Mouse (Mus musculus): Measurements from ENCODE around the gene Scn8a. TPM values are rescaled to one million over a fixed set of nuclear protein-coding genes. Genes with fewer than 3 reads are reported as not detected.
A peak's percentile ranks its signal among the peaks of the same experiment; 100 is the strongest.

The Scn8a gene
- polyA plus RNA-seq, 1 experiment from 2014 or later, result 4.9 TPM

- peak; percentile 67 for DNase-seq (ENCODE audit: low spot score)
- Histone ChIP-seq H3K9ac (ENCODE audit: low read depth, low read length) (peak overlapping the region; percentile 71), H3K4me1 (ENCODE audit: control insufficient read depth, insufficient read depth, low read length) (no peaks in the 10 kb centered on the region), H3K4me3 (ENCODE audit: low read depth, low read length) (peak overlapping the region; percentile 52), H3K36me3 (ENCODE audit: control insufficient read depth, insufficient read depth, low read length) (no peaks in the 10 kb centered on the region), H3K27me3 (replicated peaks; ENCODE audit: control insufficient read depth, insufficient read depth, low read length) (no peaks in the 10 kb centered on the region; the same call in 1 of the 2 replicates), H3K27ac (replicated peaks; ENCODE audit: low read depth, low read length) (no peak overlapping the region), H3K9me3 (ENCODE audit: control insufficient read depth, low read length) (no peaks in the 10 kb centered on the region), H3K4me2 (ENCODE audit: low read depth, low read length) (peak overlapping the region; percentile 75)
- peak; percentile 91 for ATAC-seq (ENCODE audit: low read depth)
- WGBS, result under 1% methylated on average over 44 of the region's 46 CpGs
These were observed 113.9 kb downstream of the Scn8a start for GRCm38 (mm10) chr15:100983427-100984153.

- peak; percentile 28; the same call in 1 of the 2 replicates for ATAC-seq (ENCODE audit: low read depth)
- WGBS, result 26% methylated on average over 12 of the region's 12 CpGs
- DNase-seq (ENCODE audit: low spot score), result no peak
- no peaks in the 10 kb centered on the region; the same call in 1 of the 2 replicates for H3K27me3 ChIP-seq (replicated peaks; ENCODE audit: control insufficient read depth, insufficient read depth, low read length)
- H3K36me3 ChIP-seq (ENCODE audit: control insufficient read depth, insufficient read depth, low read length), result no peaks in the 10 kb centered on the region
- peak overlapping the region; percentile 52 for H3K4me3 ChIP-seq (ENCODE audit: low read depth, low read length)
- no peaks in the 10 kb centered on the region for H3K4me1 ChIP-seq (ENCODE audit: control insufficient read depth, insufficient read depth, low read length)
- no peaks in the 10 kb centered on the region for H3K9me3 ChIP-seq (ENCODE audit: control insufficient read depth, low read length)
- peak overlapping the region; percentile 71 for H3K9ac ChIP-seq (ENCODE audit: low read depth, low read length)
- H3K27ac ChIP-seq (replicated peaks; ENCODE audit: low read depth, low read length), result no peak overlapping the region
- H3K4me2 ChIP-seq (ENCODE audit: low read depth, low read length), result peak overlapping the region; percentile 75
These were observed 114.7 kb downstream of the Scn8a start for GRCm38 (mm10) chr15:100984154-100984893.

GRCm38 (mm10) chr15:100986479-100986878 is 116.8 kb downstream of the Scn8a start:
- no peaks in the 10 kb centered on the region; the same call in 1 of the 2 replicates for H3K27me3 ChIP-seq (replicated peaks; ENCODE audit: control insufficient read depth, insufficient read depth, low read length)
- no peak overlapping the region for H3K4me3 ChIP-seq (ENCODE audit: low read depth, low read length)
- H3K4me2 ChIP-seq (ENCODE audit: low read depth, low read length), result no peak overlapping the region
- no peaks in the 10 kb centered on the region for H3K4me1 ChIP-seq (ENCODE audit: control insufficient read depth, insufficient read depth, low read length)
- no peak overlapping the region for H3K27ac ChIP-seq (replicated peaks; ENCODE audit: low read depth, low read length)
- DNase-seq (ENCODE audit: low spot score), result no peak
- H3K36me3 ChIP-seq (ENCODE audit: control insufficient read depth, insufficient read depth, low read length), result no peaks in the 10 kb centered on the region
- no peak overlapping the region for H3K9ac ChIP-seq (ENCODE audit: low read depth, low read length)
- WGBS, result 78% methylated on average over 10 of the region's 10 CpGs
- H3K9me3 ChIP-seq (ENCODE audit: control insufficient read depth, low read length), result no peaks in the 10 kb centered on the region
- ATAC-seq (ENCODE audit: low read depth), result no peak

GRCm38 (mm10) chr15:100987031-100987430 is 117.4 kb downstream of the Scn8a start:
- Histone ChIP-seq H3K9ac (ENCODE audit: low read depth, low read length) (no peak overlapping the region), H3K36me3 (ENCODE audit: control insufficient read depth, insufficient read depth, low read length) (no peaks in the 10 kb centered on the region), H3K27ac (replicated peaks; ENCODE audit: low read depth, low read length) (no peak overlapping the region), H3K4me3 (ENCODE audit: low read depth, low read length) (no peak overlapping the region), H3K4me2 (ENCODE audit: low read depth, low read length) (no peak overlapping the region), H3K27me3 (replicated peaks; ENCODE audit: control insufficient read depth, insufficient read depth, low read length) (no peaks in the 10 kb centered on the region; the same call in 1 of the 2 replicates), H3K4me1 (ENCODE audit: control insufficient read depth, insufficient read depth, low read length) (no peaks in the 10 kb centered on the region), H3K9me3 (ENCODE audit: control insufficient read depth, low read length) (no peaks in the 10 kb centered on the region)
- ATAC-seq (ENCODE audit: low read depth) (no peak), DNase-seq (ENCODE audit: low spot score) (no peak)
- 89% methylated on average over 1 of the region's 1 CpGs for WGBS

- no peak for DNase-seq (ENCODE audit: low spot score)
- no peaks in the 10 kb centered on the region for H3K9me3 ChIP-seq (ENCODE audit: control insufficient read depth, low read length)
- H3K4me2 ChIP-seq (ENCODE audit: low read depth, low read length), result no peak overlapping the region
- H3K27me3 ChIP-seq (replicated peaks; ENCODE audit: control insufficient read depth, insufficient read depth, low read length), result no peaks in the 10 kb centered on the region
- no peak for ATAC-seq (ENCODE audit: low read depth)
- no peaks in the 10 kb centered on the region for H3K4me1 ChIP-seq (ENCODE audit: control insufficient read depth, insufficient read depth, low read length)
- no peaks in the 10 kb centered on the region for H3K36me3 ChIP-seq (ENCODE audit: control insufficient read depth, insufficient read depth, low read length)
- 94% methylated on average over 10 of the region's 10 CpGs for WGBS
- no peak overlapping the region for H3K27ac ChIP-seq (replicated peaks; ENCODE audit: low read depth, low read length)
- H3K9ac ChIP-seq (ENCODE audit: low read depth, low read length), result no peak overlapping the region
- H3K4me3 ChIP-seq (ENCODE audit: low read depth, low read length), result no peak overlapping the region
These were observed 120.6 kb downstream of the Scn8a start for GRCm38 (mm10) chr15:100990283-100990682.

DNA sequence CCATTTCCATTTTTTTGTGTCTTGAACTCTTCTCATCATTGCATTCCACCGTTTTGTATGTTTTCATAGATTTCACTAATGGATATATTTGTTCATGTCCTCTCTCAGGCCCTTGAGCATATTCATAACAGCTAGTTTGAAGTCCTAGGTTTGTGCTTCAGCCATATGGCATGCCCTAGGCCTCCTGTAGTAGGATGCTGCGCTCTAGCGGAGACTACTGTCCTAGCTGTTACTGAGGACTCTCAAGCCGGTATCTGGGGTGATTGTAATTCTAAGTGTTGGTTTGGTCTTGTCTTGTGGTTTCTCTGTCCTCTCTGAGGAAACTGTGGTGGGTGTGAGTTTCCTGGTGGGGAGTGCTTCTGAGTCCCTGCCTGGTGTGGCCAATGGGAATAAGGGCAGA is 127.4 kb downstream of the Scn8a start:
- WGBS, result 27% methylated on average over 4 of the region's 4 CpGs
- Histone ChIP-seq H3K4me1 (ENCODE audit: control insufficient read depth, insufficient read depth, low read length) (no peaks in the 10 kb centered on the region), H3K27ac (replicated peaks; ENCODE audit: low read depth, low read length) (no peak overlapping the region), H3K9me3 (ENCODE audit: control insufficient read depth, low read length) (no peaks in the 10 kb centered on the region), H3K36me3 (ENCODE audit: control insufficient read depth, insufficient read depth, low read length) (no peaks in the 10 kb centered on the region), H3K4me3 (ENCODE audit: low read depth, low read length) (no peak overlapping the region), H3K27me3 (replicated peaks; ENCODE audit: control insufficient read depth, insufficient read depth, low read length) (no peaks in the 10 kb centered on the region), H3K9ac (ENCODE audit: low read depth, low read length) (no peak overlapping the region; the same call in 1 of the 2 replicates), H3K4me2 (ENCODE audit: low read depth, low read length) (no peak overlapping the region)
- ATAC-seq (ENCODE audit: low read depth) (peak; percentile 67; the same call in 1 of the 2 replicates), DNase-seq (ENCODE audit: low spot score) (peak; percentile 75)

- no peaks in the 10 kb centered on the region for H3K27me3 ChIP-seq (replicated peaks; ENCODE audit: control insufficient read depth, insufficient read depth, low read length)
- H3K27ac ChIP-seq (replicated peaks; ENCODE audit: low read depth, low read length), result no peak overlapping the region
- DNase-seq (ENCODE audit: low spot score), result no peak
- ATAC-seq (ENCODE audit: low read depth), result no peak
- no peaks in the 10 kb centered on the region for H3K36me3 ChIP-seq (ENCODE audit: control insufficient read depth, insufficient read depth, low read length)
- H3K4me3 ChIP-seq (ENCODE audit: low read depth, low read length), result no peak overlapping the region
- WGBS, result 95% methylated on average over 1 of the region's 1 CpGs
- H3K4me1 ChIP-seq (ENCODE audit: control insufficient read depth, insufficient read depth, low read length), result no peaks in the 10 kb centered on the region
- H3K9me3 ChIP-seq (ENCODE audit: control insufficient read depth, low read length), result no peaks in the 10 kb centered on the region
- H3K4me2 ChIP-seq (ENCODE audit: low read depth, low read length), result no peak overlapping the region
- H3K9ac ChIP-seq (ENCODE audit: low read depth, low read length), result no peak overlapping the region
These were observed 132.0 kb downstream of the Scn8a start for GRCm38 (mm10) chr15:101001685-101002084.

- no peaks in the 10 kb centered on the region for H3K27me3 ChIP-seq (replicated peaks; ENCODE audit: control insufficient read depth, insufficient read depth, low read length)
- H3K27ac ChIP-seq (replicated peaks; ENCODE audit: low read depth, low read length), result no peak overlapping the region
- ATAC-seq (ENCODE audit: low read depth) (no peak), DNase-seq (ENCODE audit: low spot score) (no peak)
- no peak overlapping the region for H3K4me3 ChIP-seq (ENCODE audit: low read depth, low read length)
- H3K9me3 ChIP-seq (ENCODE audit: control insufficient read depth, low read length), result no peaks in the 10 kb centered on the region
- H3K4me1 ChIP-seq (ENCODE audit: control insufficient read depth, insufficient read depth, low read length), result no peaks in the 10 kb centered on the region
- no peak overlapping the region for H3K9ac ChIP-seq (ENCODE audit: low read depth, low read length)
- 88% methylated on average over 3 of the region's 3 CpGs for WGBS
- no peak overlapping the region for H3K4me2 ChIP-seq (ENCODE audit: low read depth, low read length)
- no peaks in the 10 kb centered on the region for H3K36me3 ChIP-seq (ENCODE audit: control insufficient read depth, insufficient read depth, low read length)
These were observed 132.8 kb downstream of the Scn8a start for GRCm38 (mm10) chr15:101002466-101002865.
